Mouse (Mus musculus) heart, adult 8-10 months (tissue): ENCODE results near the gene Nxnl2. TPM values are rescaled to one million over a fixed set of nuclear protein-coding genes. Genes with fewer than 3 reads are reported as not detected.
"Not testable (repeated sequence)": the region's sequence is repeated elsewhere in the genome, so short reads cannot be mapped to it uniquely, and the experiment has no call there.

ENCODE experiments used
- DNase-seq: peaks from one replicate; pipeline ENCODE4 v3.0.0; 2022; ENCODE audit warnings: low spot score
- total RNA-seq, 4 experiments: library from RNA; stranded (reverse); gene quantifications; 2 replicates each; pipeline ENCODE4 v1.2.4; 2022

Gene Nxnl2
- total RNA-seq, 4 experiments from 2014 or later = 0.28 to 0.47 (median 0.34) TPM; not detected in 1

GRCm38 (mm10) chr13:51178932-51179331 lies 8.1 kb downstream of the Nxnl2 start:
- no peak for DNase-seq

- no peak for DNase-seq
Measured at GRCm38 (mm10) chr13:51179362-51179761, 8.5 kb downstream of the Nxnl2 start.

DNA sequence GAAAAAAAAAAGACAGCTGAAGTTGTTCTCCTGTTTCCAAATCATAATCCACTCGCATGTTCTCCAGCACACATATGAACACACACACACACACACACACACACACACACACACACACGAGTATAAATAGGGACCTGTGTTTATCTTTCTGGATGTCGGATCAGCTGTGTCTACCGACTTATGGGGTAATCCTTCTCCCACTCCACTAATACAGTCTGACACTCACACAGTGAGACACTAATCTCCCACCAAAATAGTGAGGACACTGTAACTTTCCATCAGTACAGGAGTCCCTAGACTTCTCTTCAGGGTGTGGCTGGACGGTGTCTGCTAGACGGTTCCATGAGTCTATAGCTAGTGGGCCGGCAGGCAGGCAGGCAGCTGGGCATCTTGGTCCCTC lies 11.4 kb downstream of the Nxnl2 start:
- DNase-seq = no peak

GRCm38 (mm10) chr13:51184896-51185295 lies 14.1 kb downstream of the Nxnl2 start:
- no peak for DNase-seq

DNA sequence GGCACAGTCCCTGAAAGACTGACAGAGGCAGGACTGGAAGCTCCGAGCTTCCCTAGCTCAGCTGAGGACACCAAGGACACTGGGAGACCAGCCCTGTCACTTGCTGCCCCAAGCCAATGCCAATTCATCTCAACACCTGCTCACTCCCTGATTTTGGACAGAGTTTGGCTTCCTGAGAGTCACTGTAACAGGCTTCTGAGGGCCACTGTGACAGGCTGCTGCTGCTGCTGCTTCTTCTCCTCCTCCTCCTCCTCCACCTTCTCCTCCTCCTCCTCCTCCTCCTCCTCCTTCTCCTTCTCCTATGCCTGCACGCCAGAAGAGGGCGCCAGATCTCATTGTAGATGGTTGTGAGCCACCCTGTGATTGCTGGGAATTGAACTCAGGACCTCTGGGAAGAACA lies 19.5 kb downstream of the Nxnl2 start:
- no peak for DNase-seq

GRCm38 (mm10) chr13:51191416-51192140 lies 20.8 kb downstream of the Nxnl2 start:
- peak; percentile 41 for DNase-seq

GRCm38 (mm10) chr13:51193893-51194292 lies 23.1 kb downstream of the Nxnl2 start:
- DNase-seq = no peak

GRCm38 (mm10) chr13:51197699-51198098 lies 26.9 kb downstream of the Nxnl2 start:
- no peak for DNase-seq

- peak; percentile 66 for DNase-seq
Measured at GRCm38 (mm10) chr13:51198186-51198585, 27.4 kb downstream of the Nxnl2 start.

DNA sequence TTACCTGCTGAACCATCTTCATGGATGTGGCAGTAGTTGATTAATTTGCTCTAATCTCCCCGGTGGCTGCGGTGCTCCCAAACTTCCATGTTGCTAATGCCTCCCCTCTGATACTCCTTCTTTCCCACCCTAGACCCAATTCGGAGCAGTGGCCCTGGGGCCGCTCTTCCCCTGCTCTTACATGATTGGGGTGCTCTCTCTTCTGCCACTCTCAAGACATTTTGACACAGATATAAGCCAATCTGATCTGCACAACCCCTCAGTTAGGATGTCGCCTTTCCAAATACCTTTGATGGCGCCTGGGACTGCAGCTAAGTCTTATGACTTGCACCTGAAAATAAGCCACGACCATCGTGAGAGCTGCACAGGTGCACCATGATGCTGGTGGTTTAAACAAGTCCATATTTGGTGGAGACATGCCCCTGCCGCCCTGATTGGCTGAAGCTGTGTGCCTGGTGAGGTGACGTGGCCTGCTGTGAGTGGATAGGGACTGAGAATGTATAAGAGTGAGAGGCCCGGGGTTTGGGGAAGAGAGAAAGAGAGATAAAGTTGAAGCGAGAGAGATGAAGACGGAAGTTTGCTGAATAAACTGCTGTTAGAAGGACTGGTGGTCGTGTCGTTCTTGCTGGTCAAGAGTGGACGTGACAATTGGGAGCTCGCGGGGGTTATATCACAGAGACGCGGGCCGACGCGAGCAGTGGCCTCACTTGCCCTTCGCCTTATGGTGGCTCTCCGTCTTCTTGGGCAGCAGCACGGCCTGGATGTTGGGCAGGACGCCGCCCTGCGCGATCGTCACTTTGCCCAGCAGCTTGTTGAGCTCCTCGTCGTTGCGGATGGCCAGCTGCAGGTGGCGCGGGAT lies 31.4 kb downstream of the Nxnl2 start:
- not testable (repeated sequence) for DNase-seq

DNA sequence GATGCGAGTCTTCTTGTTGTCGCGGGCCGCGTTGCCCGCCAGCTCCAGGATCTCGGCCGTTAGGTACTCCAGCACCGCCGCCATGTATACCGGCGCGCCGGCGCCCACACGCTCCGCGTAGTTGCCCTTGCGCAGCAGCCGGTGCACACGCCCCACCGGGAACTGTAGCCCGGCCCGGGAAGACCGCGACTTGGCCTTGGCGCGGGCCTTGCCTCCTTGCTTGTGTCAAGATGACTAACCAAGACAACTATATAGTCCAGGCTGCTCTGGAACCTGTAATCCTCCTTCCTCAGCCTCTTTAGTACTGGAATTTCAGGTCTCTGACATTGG lies 32.0 kb downstream of the Nxnl2 start:
- DNase-seq = peak; percentile 27

DNA sequence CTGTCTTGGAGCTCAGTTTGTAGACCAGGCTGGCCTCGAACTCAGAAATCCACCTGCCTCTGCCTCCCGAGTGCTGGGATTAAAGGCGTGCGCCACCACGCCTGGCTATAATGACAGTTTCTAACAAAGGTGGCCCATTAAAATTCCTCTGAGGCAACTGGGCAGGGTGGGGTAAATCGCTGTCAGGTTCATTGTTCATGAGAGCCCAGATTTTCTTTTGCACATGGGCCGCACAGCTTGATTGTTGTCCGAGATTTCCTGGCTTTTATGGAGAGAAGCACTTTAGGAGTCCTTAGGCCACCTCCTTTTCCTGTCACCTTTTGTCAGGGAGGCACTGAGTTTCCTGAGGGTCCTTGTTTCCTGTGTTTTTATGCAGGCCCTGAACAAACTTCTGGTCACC lies 32.6 kb downstream of the Nxnl2 start:
- peak; percentile 8 for DNase-seq

GRCm38 (mm10) chr13:51204081-51204480 lies 33.3 kb downstream of the Nxnl2 start:
- DNase-seq = not testable (repeated sequence)

- DNase-seq = no peak
Measured at GRCm38 (mm10) chr13:51207965-51208364, 37.1 kb downstream of the Nxnl2 start.

DNA sequence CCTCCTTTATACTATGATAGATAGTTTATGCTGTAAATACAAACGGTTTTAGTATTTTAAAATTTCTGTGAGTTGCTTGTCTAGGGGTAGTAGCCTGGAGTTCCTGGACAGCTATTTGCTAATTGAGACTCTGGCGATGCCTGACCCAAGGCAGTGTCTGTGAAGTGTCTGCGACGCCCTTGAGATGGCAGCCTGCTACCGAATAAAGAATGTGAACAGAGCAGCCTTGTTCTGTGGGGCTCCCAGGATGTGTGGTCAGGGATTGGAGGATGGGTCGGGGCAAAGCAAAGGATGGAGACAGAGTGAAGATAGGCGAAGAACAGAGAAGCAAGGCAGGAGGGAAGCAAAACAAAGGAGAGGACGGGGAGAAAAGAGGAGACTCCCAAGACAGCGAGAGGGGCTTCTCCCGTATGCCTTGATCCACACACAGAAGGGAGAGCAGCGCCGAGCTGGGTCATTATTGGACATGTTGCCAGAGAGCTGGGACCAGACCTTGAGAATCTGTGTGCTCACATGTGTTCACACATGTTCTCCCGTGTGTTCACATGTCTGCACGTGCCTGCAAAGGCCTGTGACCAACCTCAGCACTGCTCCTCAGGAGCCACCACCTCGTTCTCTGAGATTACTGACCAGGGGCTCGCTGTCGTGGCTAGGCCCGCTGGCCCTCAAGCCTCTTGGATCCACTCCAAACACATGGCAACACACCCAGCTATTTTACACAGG lies 37.7 kb downstream of the Nxnl2 start:
- DNase-seq = no peak

DNA sequence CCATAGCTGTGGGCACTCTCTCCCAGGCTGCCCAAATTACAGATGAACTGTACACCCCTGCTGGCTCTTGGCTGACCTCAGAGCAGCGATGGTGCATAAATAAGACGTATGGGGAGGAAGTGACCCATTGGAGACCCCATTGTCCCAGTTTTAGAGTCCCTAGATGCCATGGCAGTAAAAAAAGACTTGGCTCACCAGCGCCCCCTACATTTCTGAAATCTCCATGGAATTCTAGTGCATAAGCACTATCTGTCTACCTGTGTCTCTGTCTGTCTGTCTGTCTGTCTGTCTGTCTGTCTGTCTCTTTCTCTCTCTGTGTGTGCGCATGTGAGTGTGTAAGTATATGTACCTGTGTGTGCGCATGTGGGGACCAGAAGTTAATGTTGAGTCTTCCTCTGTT lies 39.8 kb downstream of the Nxnl2 start:
- no peak for DNase-seq

- no peak for DNase-seq
Measured at GRCm38 (mm10) chr13:51214746-51215145, 43.9 kb downstream of the Nxnl2 start.

DNA sequence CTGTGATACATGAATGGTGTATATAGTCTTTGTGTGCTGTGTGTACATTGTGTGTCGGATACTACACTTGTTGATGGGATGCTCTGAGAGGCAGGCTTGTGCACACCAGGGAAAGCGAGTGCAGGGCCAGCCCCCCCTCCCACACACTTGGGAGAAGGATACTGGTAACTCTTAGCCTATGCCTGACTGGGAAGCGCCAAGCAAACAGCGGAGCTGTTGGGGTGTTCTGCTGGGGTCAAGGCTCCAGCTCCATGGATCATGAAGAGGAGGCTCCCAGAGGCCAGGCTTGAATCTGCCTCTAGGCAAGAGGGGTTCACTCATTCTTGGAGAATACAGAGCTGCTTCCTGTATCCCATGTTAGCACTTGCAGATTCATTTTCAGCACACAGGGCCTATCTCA lies 50.1 kb downstream of the Nxnl2 start:
- DNase-seq = no peak

GRCm38 (mm10) chr13:51221425-51222160 lies 50.8 kb downstream of the Nxnl2 start:
- no peak for DNase-seq
